Mouse (Mus musculus) midbrain, embryonic 14.5 days (tissue): ENCODE measurements around the gene Optn. TPM values are rescaled to one million over a fixed set of nuclear protein-coding genes. Genes with fewer than 3 reads are reported as not detected.

Source experiments
- ATAC-seq: fragments of 200-750 bp; cut with Nextera tagmentation; 2 replicates; pipeline ENCODE4 v1.8.0; 2017; ENCODE audit warnings: moderate number of reproducible peaks, moderate library complexity; ENCODE audit not compliant: low FRiP score, low TSS enrichment
- DNase-seq: peaks from one replicate; pipeline ENCODE4 v3.0.0-alpha.2; 2015
- H3K27ac ChIP-seq: fragments of 300-500 bp; sonication (generic); replicated peaks from 2 replicates; pipeline ENCODE4 v1.5.1; 2014; ENCODE audit warnings: mild to moderate bottlenecking, low read depth, low read length, moderate library complexity
- H3K27me3 ChIP-seq: fragments of 300-500 bp; sonication (generic); 2 replicates; pipeline ENCODE4 v1.6.1; 2014; ENCODE audit warnings: low read length, control low read depth, mixed read lengths; ENCODE audit not compliant: control insufficient read depth, insufficient read depth
- H3K36me3 ChIP-seq: fragments of 300-500 bp; sonication (generic); 2 replicates; pipeline ENCODE4 v1.6.1; 2014; ENCODE audit warnings: low read length, control low read depth; ENCODE audit not compliant: control insufficient read depth, insufficient read depth
- H3K4me1 ChIP-seq: fragments of 300-500 bp; sonication (generic); 2 replicates; pipeline ENCODE4 v1.6.1; 2014; ENCODE audit warnings: mild to moderate bottlenecking, antibody characterized with exemption, low read length, control low read depth; ENCODE audit not compliant: control insufficient read depth, insufficient read depth
- H3K4me2 ChIP-seq: fragments of 300-500 bp; sonication (generic); 2 replicates; pipeline ENCODE4 v1.6.1; 2014; ENCODE audit warnings: mild to moderate bottlenecking, low read length, moderate library complexity
- H3K4me3 ChIP-seq: fragments of 300-500 bp; sonication (generic); replicated peaks from 2 replicates; pipeline ENCODE4 v1.5.1; 2014; ENCODE audit warnings: low read depth, low read length
- H3K9ac ChIP-seq: fragments of 300-500 bp; sonication (generic); replicated peaks from 2 replicates; pipeline ENCODE4 v1.6.1; 2014; ENCODE audit warnings: mild to moderate bottlenecking, low read length, moderate library complexity
- H3K9me3 ChIP-seq: fragments of 300-500 bp; sonication (generic); 2 replicates; pipeline ENCODE4 v1.6.1; 2016; ENCODE audit warnings: low read length, control low read depth, mixed read lengths; ENCODE audit not compliant: control insufficient read depth
- WGBS: fragments of 180-500 bp; shearing (Covaris S2); extraction: QIAGEN DNeasy Blood & Tissue Kit; methylation state at CpG from one replicate; pipeline ENCODE4 v1.1.7; 2014; 5-methylcytosine and 5-hydroxymethylcytosine counted together
- polyA plus RNA-seq: library from polyadenylated mRNA; unstranded; fragments of >200 nt; fragmentation: Nextera tagmentation; extraction: Ambion mirVana; gene quantifications from 2 replicates; pipeline ENCODE4 v1.2.1, GENCODE M21; 2014

The Optn gene
- polyA plus RNA-seq = 12.1 and 13.6 TPM in 2 replicates

GRCm38 (mm10) chr2:5063299-5064205 lies at the start of gene Optn:
TSS of gene Optn (minus strand) at chr2:5064051.
- H3K27ac ChIP-seq = no peak within 1 kb of the TSS
- peak within 1 kb of the TSS; percentile 63 for H3K4me3 ChIP-seq
- H3K9me3 ChIP-seq = no peaks in the 10 kb centered on the region
- H3K4me1 ChIP-seq = peaks cover 9% of the 10 kb centered on the region; the same call in 1 of the 2 replicates
- no peaks in the 10 kb centered on the region for H3K36me3 ChIP-seq
- WGBS = 2% methylated on average over 63 of the region's 63 CpGs
- H3K9ac ChIP-seq = peak within 1 kb of the TSS; percentile 55
- ATAC-seq (peak; percentile 90), DNase-seq (peak; percentile 88)
- peak within 1 kb of the TSS; percentile 79 for H3K4me2 ChIP-seq
- H3K27me3 ChIP-seq = 0 out of 2 replicates have a peak, but pooled peaks cover 6% of the 10 kb centered on the region

- Histone ChIP-seq H3K4me1 (peaks cover 20% of the 10 kb centered on the region), H3K4me3 (no peak overlapping the region), H3K9me3 (no peaks in the 10 kb centered on the region), H3K36me3 (no peaks in the 10 kb centered on the region), H3K27ac (peak overlapping the region; percentile 54), H3K27me3 (no peaks in the 10 kb centered on the region), H3K4me2 (0 out of 2 replicates have a peak overlapping the region, but pooled peaks have one; percentile 5), H3K9ac (peak overlapping the region; percentile 37; the same call in 1 of the 2 replicates)
- DNase-seq (peak; percentile 70), ATAC-seq (peak; percentile 53)
- WGBS = 3% methylated on average over 8 of the region's 8 CpGs
Observed at GRCm38 (mm10) chr2:5112785-5113291, 49.0 kb upstream of the Optn start.

- H3K4me2 ChIP-seq = no peak overlapping the region
- H3K4me1 ChIP-seq = peaks cover 8% of the 10 kb centered on the region
- 68% methylated on average over 1 of the region's 1 CpGs for WGBS
- no peak overlapping the region for H3K9ac ChIP-seq
- DNase-seq = no peak
- no peak overlapping the region for H3K27ac ChIP-seq
- no peaks in the 10 kb centered on the region for H3K27me3 ChIP-seq
- no peak overlapping the region for H3K4me3 ChIP-seq
- H3K9me3 ChIP-seq = peaks cover 8% of the 10 kb centered on the region
- ATAC-seq = no peak
- no peaks in the 10 kb centered on the region for H3K36me3 ChIP-seq
Observed at GRCm38 (mm10) chr2:5102891-5103290, 39.0 kb upstream of the Optn start.

GRCm38 (mm10) chr2:5101743-5102245 lies 37.9 kb upstream of the Optn start:
- Histone ChIP-seq H3K4me3 (no peak overlapping the region), H3K4me1 (peaks cover 13% of the 10 kb centered on the region), H3K36me3 (no peaks in the 10 kb centered on the region), H3K27me3 (no peaks in the 10 kb centered on the region), H3K9me3 (peaks cover 5% of the 10 kb centered on the region), H3K27ac (no peak overlapping the region), H3K4me2 (no peak overlapping the region), H3K9ac (no peak overlapping the region)
- ATAC-seq = no peak
- 91% methylated on average over 10 of the region's 10 CpGs for WGBS
- DNase-seq = no peak

GRCm38 (mm10) chr2:5099176-5099575 lies 35.3 kb upstream of the Optn start:
- no peak overlapping the region for H3K27ac ChIP-seq
- no peaks in the 10 kb centered on the region for H3K36me3 ChIP-seq
- WGBS = 81% methylated on average over 6 of the region's 6 CpGs
- H3K4me1 ChIP-seq = peaks cover 13% of the 10 kb centered on the region
- H3K9me3 ChIP-seq = 0 out of 2 replicates have a peak, but pooled peaks cover 3% of the 10 kb centered on the region
- no peak overlapping the region for H3K4me3 ChIP-seq
- H3K9ac ChIP-seq = no peak overlapping the region
- no peak for ATAC-seq
- H3K4me2 ChIP-seq = no peak overlapping the region
- DNase-seq = no peak
- H3K27me3 ChIP-seq = no peaks in the 10 kb centered on the region

GRCm38 (mm10) chr2:5097786-5098445 lies 34.1 kb upstream of the Optn start:
- Histone ChIP-seq H3K27ac (peak overlapping the region; percentile 71), H3K4me2 (peak overlapping the region; percentile 53), H3K9me3 (0 out of 2 replicates have a peak, but pooled peaks cover 3% of the 10 kb centered on the region), H3K36me3 (no peaks in the 10 kb centered on the region), H3K4me3 (peak overlapping the region; percentile 20), H3K4me1 (peaks cover 13% of the 10 kb centered on the region), H3K27me3 (no peaks in the 10 kb centered on the region), H3K9ac (peak overlapping the region; percentile 49)
- ATAC-seq = peak; percentile 34; the same call in 1 of the 2 replicates
- DNase-seq = peak; percentile 73
- 30% methylated on average over 20 of the region's 20 CpGs for WGBS

GRCm38 (mm10) chr2:5095316-5095715 lies 31.5 kb upstream of the Optn start:
- no peak overlapping the region for H3K4me3 ChIP-seq
- H3K9ac ChIP-seq = no peak overlapping the region
- H3K4me2 ChIP-seq = no peak overlapping the region
- DNase-seq (no peak), ATAC-seq (no peak)
- 0 out of 2 replicates have a peak, but pooled peaks cover 3% of the 10 kb centered on the region for H3K9me3 ChIP-seq
- no peaks in the 10 kb centered on the region for H3K27me3 ChIP-seq
- H3K36me3 ChIP-seq = no peaks in the 10 kb centered on the region
- peaks cover 13% of the 10 kb centered on the region for H3K4me1 ChIP-seq
- 21% methylated on average over 1 of the region's 1 CpGs for WGBS
- no peak overlapping the region for H3K27ac ChIP-seq

- no peak for ATAC-seq
- H3K27me3 ChIP-seq = no peaks in the 10 kb centered on the region
- H3K27ac ChIP-seq = no peak overlapping the region
- 90% methylated on average over 5 of the region's 5 CpGs for WGBS
- H3K4me1 ChIP-seq = peaks cover 13% of the 10 kb centered on the region
- H3K4me3 ChIP-seq = no peak overlapping the region
- no peak for DNase-seq
- no peak overlapping the region for H3K9ac ChIP-seq
- no peak overlapping the region for H3K4me2 ChIP-seq
- 0 out of 2 replicates have a peak, but pooled peaks cover 3% of the 10 kb centered on the region for H3K9me3 ChIP-seq
- no peaks in the 10 kb centered on the region for H3K36me3 ChIP-seq
Observed at GRCm38 (mm10) chr2:5094876-5095275, 31.0 kb upstream of the Optn start.
